Mouse (Mus musculus): Measurements from ENCODE around the gene Calm1.

Calm1 gene

GRCm38 (mm10) chr12:100225196-100225595 is 26.0 kb downstream of the Calm1 start:
- DNase-seq (ENCODE audit: low read depth): no peak

DNA sequence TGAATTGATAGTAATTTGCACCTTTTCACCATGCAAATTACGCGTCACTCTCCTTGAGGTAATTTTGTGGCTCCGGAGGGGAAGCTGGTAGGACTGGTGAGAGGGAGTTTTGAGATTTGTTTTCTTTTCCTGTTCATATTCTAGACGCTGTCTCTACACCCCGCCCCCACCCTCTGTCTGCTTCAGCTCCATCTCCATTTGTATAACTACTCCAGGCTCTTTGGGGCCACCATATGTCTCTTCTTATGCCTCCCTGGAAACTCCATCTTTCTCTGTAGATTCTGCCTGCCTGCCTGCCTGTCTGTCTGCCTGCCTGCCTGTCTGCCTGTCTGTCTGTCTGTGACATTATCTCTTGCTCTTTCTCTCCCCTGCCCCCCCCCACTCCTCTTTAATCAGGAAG is 26.8 kb downstream of the Calm1 start:
- DNase-seq (ENCODE audit: low read depth): no peak

GRCm38 (mm10) chr12:100226621-100227020 is 27.4 kb downstream of the Calm1 start:
- no peak for DNase-seq (ENCODE audit: low read depth)

DNA sequence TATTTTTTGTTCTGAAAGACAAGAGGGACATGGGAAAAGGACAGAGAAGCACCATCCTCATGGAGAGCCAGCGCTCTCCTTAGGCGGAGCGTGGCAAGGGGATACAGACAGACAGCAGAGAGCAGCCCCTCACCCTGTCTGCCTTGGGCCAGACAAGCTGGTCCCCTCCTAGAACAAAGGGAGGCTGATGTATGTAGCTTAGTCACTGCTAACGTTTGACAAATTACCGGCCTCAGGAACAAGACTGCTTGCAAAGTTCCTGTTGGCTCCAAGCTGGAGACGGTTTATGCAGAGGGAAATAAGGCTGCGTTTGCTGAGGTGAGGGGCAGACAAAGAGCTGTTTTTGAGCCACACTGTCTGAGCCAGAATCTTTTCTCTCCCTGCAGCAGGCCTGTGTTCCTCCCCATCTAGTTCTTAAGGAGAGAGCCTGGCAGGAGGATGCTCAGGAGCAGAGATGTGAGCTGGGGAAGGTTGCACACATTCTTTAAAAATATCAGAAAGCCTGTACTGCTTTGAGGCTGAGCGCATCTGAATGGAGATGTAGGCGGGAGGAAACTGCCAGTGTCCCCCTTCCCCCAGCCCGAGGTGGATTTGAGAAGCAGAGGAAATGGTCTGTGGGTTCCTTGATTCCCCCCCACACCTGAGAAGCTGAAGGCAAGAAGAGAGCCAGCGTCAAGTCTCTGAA is 28.9 kb downstream of the Calm1 start:
- no peak for DNase-seq (ENCODE audit: low read depth)

DNA sequence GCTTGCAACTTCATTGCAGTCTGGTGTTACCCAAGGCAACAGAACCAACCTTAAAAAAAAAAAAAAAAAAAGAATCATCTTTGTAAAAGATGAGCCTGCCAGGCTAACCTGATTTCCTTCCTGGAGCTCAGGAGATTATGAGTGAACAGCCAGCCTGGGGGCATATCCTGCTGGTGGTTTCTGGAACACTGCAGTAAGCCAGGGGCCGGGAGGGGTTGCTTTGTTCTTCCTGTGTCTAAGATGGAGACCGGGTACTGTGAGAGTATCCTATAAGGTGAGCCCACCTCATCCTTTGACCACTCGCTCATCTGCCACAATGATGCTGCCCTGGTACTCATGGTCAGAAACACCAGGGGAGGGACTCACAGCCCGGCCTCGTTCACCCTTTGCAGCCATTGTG is 35.0 kb downstream of the Calm1 start:
- no peak for DNase-seq (ENCODE audit: low read depth)

GRCm38 (mm10) chr12:100234919-100235318 is 35.7 kb downstream of the Calm1 start:
- DNase-seq (ENCODE audit: low read depth): no peak

DNA sequence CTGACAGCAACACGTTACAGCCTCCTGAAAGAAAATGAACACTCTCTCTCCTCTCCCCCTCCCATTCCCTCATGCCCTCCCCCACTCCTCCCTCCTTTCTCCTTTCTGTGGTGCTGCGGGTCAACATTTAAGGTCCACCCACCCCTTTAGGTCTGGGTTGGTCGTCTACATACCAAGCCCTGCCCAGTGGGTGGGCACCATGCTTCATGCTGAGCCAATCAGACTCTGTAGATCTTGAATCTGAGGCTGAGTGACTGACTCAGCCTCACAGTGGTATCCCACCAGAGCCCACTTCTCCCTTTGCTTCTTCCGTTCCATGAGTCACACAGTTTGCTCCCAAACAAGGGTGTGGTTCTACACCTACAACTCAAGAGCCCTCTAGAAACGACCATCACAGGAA is 36.2 kb downstream of the Calm1 start:
- no peak for DNase-seq (ENCODE audit: low read depth)

DNA sequence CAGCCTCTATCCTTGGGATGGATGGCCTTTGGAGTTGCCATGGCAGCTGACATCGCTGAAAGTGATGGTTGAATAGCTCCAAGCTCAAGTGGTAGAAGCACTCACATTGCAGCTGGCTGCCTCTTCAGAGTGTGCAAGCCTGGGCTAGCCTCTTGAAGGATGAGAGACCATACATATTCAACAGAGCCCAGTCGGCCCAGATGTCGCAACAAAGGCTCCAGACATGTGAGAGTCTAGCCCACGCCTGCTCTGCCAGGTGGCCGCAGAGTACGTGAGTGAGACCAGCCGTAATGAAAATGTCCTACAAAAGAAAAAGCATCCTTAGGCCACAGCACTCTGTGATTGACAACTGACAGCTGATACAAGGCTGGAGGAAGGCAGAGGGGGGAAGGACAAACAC is 40.2 kb downstream of the Calm1 start:
- DNase-seq (ENCODE audit: low read depth): no peak

- no peak for DNase-seq (ENCODE audit: low read depth)
These were observed 40.6 kb downstream of the Calm1 start for GRCm38 (mm10) chr12:100239807-100240206.

DNA sequence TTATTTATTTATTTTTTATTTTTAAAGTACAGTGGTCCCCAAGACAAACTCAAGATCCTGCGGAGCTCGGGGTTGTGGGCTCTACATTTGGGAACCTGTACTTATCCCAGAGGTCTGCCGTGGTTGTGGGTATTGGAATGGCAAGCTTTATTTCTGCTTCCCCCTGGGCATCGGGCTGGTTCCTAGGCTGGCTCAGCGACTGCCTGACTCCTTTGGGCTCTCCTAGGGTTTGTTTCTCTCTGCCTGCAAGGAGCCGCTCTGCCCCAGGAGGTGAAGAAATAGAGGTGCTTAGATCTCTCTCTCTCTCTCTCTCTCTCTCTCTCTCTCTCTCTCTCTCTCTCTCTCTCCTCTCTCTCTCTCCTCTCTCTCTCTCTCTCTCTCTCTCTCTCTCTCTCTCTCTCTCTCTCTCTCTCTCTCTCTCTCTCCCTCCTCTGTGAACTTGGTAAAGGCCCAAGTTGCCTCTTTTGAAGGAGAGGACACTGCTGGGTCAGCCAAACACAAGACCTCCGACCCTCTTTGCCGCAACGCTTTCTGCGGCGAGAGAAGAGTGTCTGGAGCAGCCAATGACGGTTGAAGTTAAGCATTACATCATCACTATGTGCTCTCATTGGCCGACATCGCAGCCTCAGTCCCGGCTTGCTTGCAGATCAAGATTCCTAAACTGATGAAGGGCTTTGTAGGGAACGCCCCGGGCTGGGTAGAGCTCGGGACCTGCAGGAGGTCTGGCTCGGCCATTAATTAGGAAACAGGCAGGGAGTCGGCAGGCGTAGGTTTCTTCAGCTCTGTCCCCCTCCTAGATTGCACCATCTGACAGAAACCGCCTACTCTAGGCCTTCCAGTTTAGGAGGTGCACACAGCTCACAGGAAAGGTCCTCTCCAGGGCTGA is 42.9 kb downstream of the Calm1 start:
- DNase-seq (ENCODE audit: low read depth): no peak

- no peak for DNase-seq (ENCODE audit: low read depth)
These were observed 45.3 kb downstream of the Calm1 start for GRCm38 (mm10) chr12:100244580-100244979.

DNA sequence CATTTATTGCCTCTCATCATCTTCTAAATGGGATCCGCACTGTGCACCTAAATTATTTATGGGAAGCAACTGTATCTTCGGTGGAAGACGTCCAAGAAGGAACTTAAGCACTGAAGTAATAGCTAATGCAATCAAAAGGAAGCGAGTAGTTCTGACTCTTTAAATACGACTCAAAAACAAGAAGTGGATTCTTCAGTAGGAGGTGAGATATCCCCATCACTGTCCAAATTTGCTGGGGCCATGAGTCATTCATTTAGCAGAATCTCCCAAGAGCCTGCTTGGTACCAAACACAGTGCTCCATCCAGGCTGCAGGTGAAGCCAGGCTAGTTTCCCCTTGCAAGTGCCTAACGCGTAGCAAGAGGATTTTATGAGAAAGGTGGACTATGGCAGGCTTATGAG is 49.9 kb downstream of the Calm1 start:
- no peak for DNase-seq (ENCODE audit: low read depth)

- DNase-seq (ENCODE audit: low read depth): no peak
These were observed 55.2 kb downstream of the Calm1 start for GRCm38 (mm10) chr12:100254471-100254870.

GRCm38 (mm10) chr12:100255441-100255949 is 56.3 kb downstream of the Calm1 start:
- DNase-seq (ENCODE audit: low read depth): no peak

DNA sequence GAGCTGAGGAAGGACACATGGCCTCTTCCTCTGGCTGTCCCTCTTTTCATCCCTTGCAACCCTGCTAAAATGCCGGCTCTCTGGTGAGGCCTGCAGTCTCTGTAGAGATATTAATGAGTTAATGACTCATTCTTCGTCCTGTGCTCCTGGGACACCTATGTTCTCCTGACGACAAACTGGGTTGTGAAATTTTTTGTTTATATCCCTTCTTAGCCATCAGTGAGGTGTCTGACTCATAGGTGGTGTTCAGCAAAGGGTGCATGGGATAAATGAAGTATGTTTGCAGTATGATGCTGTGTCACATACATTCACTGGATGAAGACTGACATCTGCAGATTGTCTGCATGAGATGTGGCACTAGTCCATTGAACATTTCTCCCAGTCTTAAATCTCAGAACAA is 58.5 kb downstream of the Calm1 start:
- no peak for DNase-seq (ENCODE audit: low read depth)

Data from c-Kit-positive CD71-negative TER-119-negative erythroid progenitor cells, embryonic 14.5 days (primary cell).